Mouse (Mus musculus) CH12.LX (cell line): Measurements from ENCODE around the gene Fosb.

ENCODE experiments used
- NRF1 ChIP-seq: IDR thresholded peaks from 2 replicates; pipeline ENCODE4 v1.6.1; 2014; ENCODE audit warnings: low read depth, mild to moderate bottlenecking, inconsistent platforms, low read length, improper control_type of control experiment, moderate library complexity
- TCF12 ChIP-seq: IDR thresholded peaks from 2 replicates; pipeline ENCODE4 v1.6.1; 2014; ENCODE audit warnings: low read depth, mild to moderate bottlenecking, inconsistent platforms, low read length, improper control_type of control experiment

DNA sequence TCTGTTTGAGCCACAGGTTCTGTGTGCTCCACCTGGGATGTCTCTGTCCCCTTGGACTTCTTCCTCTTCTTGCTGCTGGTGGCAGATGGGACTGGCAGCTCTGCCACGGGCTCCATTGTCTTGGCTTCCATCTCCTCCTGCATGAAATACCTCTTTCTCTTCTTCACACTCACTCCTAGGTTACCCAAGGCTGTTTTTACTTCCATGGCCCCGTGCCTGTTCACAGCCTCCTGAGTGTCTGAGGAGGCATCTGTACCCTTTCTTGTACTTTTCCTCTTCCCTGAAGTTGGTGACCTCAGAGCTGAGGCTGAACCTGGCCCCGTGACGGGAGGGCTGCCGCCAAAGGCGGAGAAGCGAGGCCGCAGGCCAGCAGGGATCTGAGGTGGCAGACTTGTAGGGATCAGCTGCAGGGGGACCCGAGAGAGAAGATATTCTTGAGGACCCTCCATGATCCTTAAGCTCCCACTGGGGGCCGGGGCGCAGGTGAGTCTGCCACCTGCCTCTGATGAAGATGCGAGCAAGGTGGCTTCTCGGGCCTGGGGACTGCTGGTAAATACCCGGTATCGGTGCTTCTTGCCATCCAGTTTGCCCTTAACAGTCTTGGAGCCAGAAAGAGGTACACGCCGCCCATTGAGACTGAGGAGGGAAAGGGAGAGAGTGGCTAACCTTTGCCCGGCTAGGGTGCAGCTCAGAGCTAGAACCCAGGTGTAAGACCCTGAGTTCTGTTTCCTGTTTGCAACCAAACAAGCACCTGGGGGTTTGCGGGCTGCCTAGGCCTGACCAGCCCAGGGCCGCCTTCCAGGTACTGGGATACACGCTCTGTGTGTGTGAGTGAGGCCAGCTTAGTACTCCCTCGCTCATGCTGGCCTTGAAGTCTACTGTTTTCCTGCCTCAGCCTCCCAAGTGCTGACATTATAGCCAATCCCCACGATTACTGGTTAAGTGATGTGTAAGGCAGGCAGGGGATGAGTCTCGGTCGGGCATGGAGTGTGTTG lies 47.8 kb upstream of the Fosb start:
- TF ChIP-seq TCF12 (no peak), NRF1 (no peak)
